Mouse (Mus musculus): ENCODE data around the gene Pik3ca.

The Pik3ca gene

GRCm38 (mm10) chr3:32441710-32442109 lies 44.2 kb downstream of the Pik3ca start:
- no peak for DNase-seq (ENCODE audit: low spot score in 2 of 2)

GRCm38 (mm10) chr3:32454329-32455021 lies 57.0 kb downstream of the Pik3ca start:
- no peak for DNase-seq (ENCODE audit: low spot score in 2 of 2)

GRCm38 (mm10) chr3:32459777-32460176 lies 62.3 kb downstream of the Pik3ca start:
- no peak for DNase-seq (ENCODE audit: low spot score in 2 of 2)

- no peak for DNase-seq (ENCODE audit: low spot score in 2 of 2)
Observed at GRCm38 (mm10) chr3:32467321-32467720, 69.8 kb downstream of the Pik3ca start.

- no peak for DNase-seq (ENCODE audit: low spot score in 2 of 2)
Observed at GRCm38 (mm10) chr3:32468411-32468810, 70.9 kb downstream of the Pik3ca start.

- no peak for DNase-seq (ENCODE audit: low spot score in 2 of 2)
Observed at GRCm38 (mm10) chr3:32470449-32470848, 73.0 kb downstream of the Pik3ca start.

GRCm38 (mm10) chr3:32471098-32471497 lies 73.6 kb downstream of the Pik3ca start:
- DNase-seq (ENCODE audit: low spot score in 2 of 2) = no peak

DNA sequence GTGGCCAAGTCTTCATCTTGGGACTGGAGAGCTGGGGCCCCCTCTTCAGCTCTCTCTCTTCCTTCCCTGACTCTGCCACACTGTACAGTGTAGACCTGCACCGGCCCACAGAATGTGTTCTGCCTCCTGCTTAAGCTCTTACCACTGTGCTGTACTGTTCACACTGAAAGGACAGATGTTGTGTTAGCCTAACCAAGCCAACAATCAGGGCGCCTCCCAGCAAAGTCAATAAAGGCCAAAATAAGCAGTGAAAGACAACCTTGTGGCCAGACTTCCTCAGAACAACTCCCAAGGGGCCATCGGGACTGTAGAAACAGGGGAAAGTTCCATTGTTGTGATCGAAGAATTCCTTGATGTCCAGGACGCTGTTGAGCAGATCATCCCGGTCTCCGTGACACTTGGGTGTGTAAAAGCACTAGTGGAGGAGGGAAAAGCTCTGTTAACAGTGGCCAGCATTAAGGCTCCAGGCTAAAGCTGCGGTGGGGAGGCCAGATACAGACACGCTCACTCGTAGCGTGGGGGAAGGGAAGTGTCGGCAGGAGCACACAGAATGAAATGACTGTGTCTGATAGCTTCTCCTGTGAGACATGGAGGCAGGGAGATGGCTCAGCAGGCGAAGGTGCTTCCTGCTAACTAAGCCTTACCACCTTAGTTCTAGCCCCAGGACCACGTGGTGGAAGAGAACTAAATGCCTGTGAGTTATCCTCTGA lies 74.9 kb downstream of the Pik3ca start:
- DNase-seq (ENCODE audit: low spot score in 2 of 2) = no peak

- no peak for DNase-seq (ENCODE audit: low spot score in 2 of 2)
Observed at GRCm38 (mm10) chr3:32473184-32473583, 75.7 kb downstream of the Pik3ca start.

DNA sequence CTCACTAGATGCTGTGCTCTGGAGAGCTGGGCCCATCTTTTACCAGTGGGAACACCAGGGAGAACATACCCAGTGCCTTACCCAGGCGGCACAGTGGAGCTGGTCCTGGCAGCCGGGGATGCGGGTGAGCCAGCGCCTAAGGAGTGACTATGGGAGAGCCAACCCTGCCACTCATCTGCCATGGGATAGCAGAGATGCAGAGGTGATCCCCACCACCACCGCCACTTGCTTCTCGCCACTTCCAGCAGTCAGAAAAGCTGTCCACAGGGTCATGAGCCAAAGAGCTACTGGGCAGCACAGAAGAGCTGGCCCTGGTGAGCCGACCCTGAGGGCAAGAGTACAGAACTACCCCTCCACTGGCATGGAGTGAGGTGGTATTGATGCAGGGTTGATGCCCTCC lies 82.5 kb downstream of the Pik3ca start:
- no peak for DNase-seq (ENCODE audit: low spot score in 2 of 2)

DNA sequence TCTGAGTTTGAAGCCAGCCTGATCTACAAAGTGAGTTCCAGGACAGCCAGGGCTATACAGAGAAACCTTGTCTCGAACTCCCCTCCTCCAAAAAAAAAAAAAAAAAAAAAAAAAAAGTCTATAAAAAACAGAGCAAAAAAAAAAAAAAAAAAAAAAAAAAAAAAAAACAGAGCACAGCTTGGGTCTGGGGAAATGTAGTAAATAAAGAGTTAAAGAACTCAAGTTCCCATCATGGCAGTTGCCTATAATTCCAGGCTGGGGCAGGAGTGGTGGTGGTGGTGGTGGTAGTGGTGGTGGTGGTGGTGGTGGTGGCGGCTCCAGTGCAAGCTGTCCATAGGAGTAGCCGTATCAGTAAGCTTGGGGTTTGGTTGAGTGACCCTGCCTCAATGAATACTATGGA lies 85.6 kb downstream of the Pik3ca start:
- no peak for DNase-seq (ENCODE audit: low spot score in 2 of 2)

- no peak for DNase-seq (ENCODE audit: low spot score in 2 of 2)
Observed at GRCm38 (mm10) chr3:32486543-32486942, 89.1 kb downstream of the Pik3ca start.

GRCm38 (mm10) chr3:32488172-32488571 lies 90.7 kb downstream of the Pik3ca start:
- no peak for DNase-seq (ENCODE audit: low spot score in 2 of 2)

- no peak for DNase-seq (ENCODE audit: low spot score in 2 of 2)
Observed at GRCm38 (mm10) chr3:32490076-32490927, 92.8 kb downstream of the Pik3ca start.

- no peak for DNase-seq (ENCODE audit: low spot score in 2 of 2)
Observed at GRCm38 (mm10) chr3:32490928-32491315, 93.5 kb downstream of the Pik3ca start.

GRCm38 (mm10) chr3:32492097-32493090 lies 94.9 kb downstream of the Pik3ca start, which contains the start of gene Kcnmb3:
Kcnmb3 (minus strand) TSS chr3:32492231.
- no peak for DNase-seq (ENCODE audit: low spot score in 2 of 2)

GRCm38 (mm10) chr3:32494387-32495087 lies 97.1 kb downstream of the Pik3ca start:
- DNase-seq (ENCODE audit: low spot score in 2 of 2) = no peak

DNA sequence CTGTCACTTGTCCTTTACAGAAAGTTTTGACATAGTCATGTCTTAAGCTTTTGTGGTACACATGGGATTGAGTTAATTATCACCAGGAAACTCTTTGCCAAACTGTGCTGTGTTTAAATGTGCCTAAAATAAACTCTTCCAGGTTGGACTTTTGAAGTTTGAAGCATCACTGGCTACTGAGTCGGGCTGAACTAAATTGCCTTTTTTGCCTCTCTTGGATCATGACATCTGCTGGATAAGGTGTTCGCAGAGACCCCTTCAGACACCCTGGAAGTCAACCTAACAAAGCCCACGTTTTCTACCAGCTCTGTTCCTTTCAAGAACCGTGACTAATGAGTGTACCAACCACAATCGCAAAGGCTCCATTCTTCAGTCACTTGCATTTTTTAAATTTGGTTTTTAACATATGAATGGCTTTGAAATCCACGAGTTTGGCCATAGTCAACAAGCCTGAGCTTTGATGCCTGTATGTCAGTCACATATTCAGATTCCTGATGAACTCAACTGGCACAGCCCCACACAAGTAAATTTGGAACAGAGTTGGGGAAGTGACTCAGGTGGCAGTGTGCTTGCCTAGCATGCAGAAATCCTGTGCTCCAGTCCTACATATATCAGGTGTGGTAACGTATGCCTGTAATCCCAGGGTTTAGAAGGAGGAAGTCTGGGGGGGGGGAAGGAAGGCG lies 97.8 kb downstream of the Pik3ca start:
- no peak for DNase-seq (ENCODE audit: low spot score in 2 of 2)

- no peak for DNase-seq (ENCODE audit: low spot score in 2 of 2)
Observed at GRCm38 (mm10) chr3:32495856-32496710, 98.6 kb downstream of the Pik3ca start.

Measured in urinary bladder, postnatal 36 days (tissue).